Comparison of ENCODE assay signal across 8 mouse cellular contexts in the genomic region with DNA sequence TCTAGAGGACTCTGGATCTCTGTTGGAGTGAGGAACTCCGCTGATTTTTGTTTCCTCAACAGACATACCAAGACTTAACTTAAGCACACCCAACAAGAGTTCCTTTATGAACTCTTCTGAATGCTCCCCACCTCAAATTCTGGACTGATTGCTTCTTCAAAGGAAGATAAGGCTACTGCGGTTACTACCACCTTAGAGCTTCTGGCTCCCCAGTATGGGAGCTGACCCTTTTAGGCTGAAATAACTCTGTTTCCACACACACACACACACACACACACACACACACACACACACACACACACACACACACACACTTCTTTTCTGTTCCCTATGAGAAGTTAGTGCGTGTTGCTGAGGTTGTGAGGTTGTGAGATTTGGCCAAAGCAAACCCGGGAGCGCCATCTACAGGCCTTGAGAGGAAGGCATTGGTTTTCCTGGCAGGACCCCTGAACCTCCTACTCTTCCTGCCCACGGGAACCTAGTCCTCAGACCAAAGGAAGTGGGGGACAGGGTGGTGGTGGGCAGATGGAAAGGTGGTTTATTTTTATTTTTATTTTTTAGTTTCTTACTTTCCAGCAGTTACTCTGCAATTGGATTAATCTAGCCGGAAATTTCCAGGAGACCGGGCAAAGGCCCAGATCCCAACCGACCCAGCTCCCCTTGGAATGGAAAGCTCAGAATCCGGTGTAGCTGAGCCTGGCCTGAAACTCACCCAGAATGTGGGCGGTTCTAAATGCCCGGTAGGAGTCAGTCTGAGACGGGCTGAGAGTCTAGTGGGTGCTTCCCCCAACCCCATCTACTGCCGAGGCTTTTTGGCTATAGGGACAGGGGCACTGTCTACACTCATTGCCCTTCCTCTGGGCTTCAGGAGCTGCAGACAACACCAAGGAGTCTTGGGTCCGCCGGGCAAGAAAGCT. TPM values are rescaled to one million over a fixed set of nuclear protein-coding genes. Genes with fewer than 3 reads are reported as not detected.
DNase-seq lines count a peak whose midpoint lies in the region; ATAC-seq and TF ChIP-seq lines count a peak whose summit lies in the region.

No protein-coding gene starts in this region.

- no peak overlapping the region for H3K4me3 ChIP-seq in heart, embryonic 10.5 days
- peak overlapping the region; percentile 74 for H3K4me3 ChIP-seq in E14TG2a.4 (replicated peaks; ENCODE audit: low read length)
- peak overlapping the region; percentile 56 for H3K4me3 ChIP-seq in neural tube, embryonic 13.5 days

- H3K4me1 ChIP-seq in heart, embryonic 10.5 days = peaks cover 44% of the 10 kb centered on the region
- H3K4me1 ChIP-seq in E14TG2a.4 (replicated peaks; ENCODE audit: low read depth, low read length) = peaks cover 74% of the 10 kb centered on the region
- H3K4me1 ChIP-seq in neural tube, embryonic 13.5 days (replicated peaks) = peaks cover 51% of the 10 kb centered on the region

- H3K27ac ChIP-seq in heart, embryonic 10.5 days = no peak overlapping the region
- peak overlapping the region; percentile 95 for H3K27ac ChIP-seq in neural tube, embryonic 13.5 days (replicated peaks)

- TF ChIP-seq CTCF in E14TG2a.4 (conservative IDR thresholded peaks at IDR 0.05; ENCODE audit: low read length) = peak; percentile 74

- 2% methylated on average over 16 of the region's 16 CpGs for WGBS in heart, embryonic 10.5 days
- 2% methylated on average over 16 of the region's 16 CpGs for WGBS in neural tube, embryonic 13.5 days

- intact Hi-C loops in heart, postnatal 14 days (cut with DNase I) = loop anchor here (2.0 to 5.0 kb wide), 5 partner anchors 62 to 478 kb away; no protein-coding TSS in a partner anchor

- H3K36me3 ChIP-seq in heart, embryonic 10.5 days = no peaks in the 10 kb centered on the region
- H3K36me3 ChIP-seq in E14TG2a.4 (ENCODE audit: insufficient read depth, low read length) = no peaks in the 10 kb centered on the region
- no peaks in the 10 kb centered on the region for H3K36me3 ChIP-seq in neural tube, embryonic 13.5 days

- H3K9ac ChIP-seq in neural tube, embryonic 13.5 days = peak overlapping the region; percentile 82

- peaks cover 100% of the 10 kb centered on the region for H3K27me3 ChIP-seq in heart, embryonic 10.5 days (ENCODE audit: insufficient read depth, poor library complexity, severe bottlenecking)
- peaks cover 99% of the 10 kb centered on the region for H3K27me3 ChIP-seq in E14TG2a.4 (ENCODE audit: insufficient read depth, low read length)
- H3K27me3 ChIP-seq in neural tube, embryonic 13.5 days = peaks cover 96% of the 10 kb centered on the region

- no peaks in the 10 kb centered on the region for H3K9me3 ChIP-seq in heart, embryonic 10.5 days
- no peaks in the 10 kb centered on the region for H3K9me3 ChIP-seq in E14TG2a.4 (ENCODE audit: low read length)
- no peaks in the 10 kb centered on the region for H3K9me3 ChIP-seq in neural tube, embryonic 13.5 days

- no peak for ATAC-seq in neural tube, embryonic 13.5 days (ENCODE audit: low read depth)

- peak overlapping the region; percentile 57 for H3K4me2 ChIP-seq in neural tube, embryonic 13.5 days

- DNase-seq in heart, adult 8-10 months (ENCODE audit: low spot score) = peak; percentile 23
- DNase-seq in heart, embryonic 10.5 days (ENCODE audit: low spot score) = no peak
- peak; percentile 8 for DNase-seq in c-Kit-positive CD71-positive TER-119-positive erythroid progenitor cells, embryonic 14.5 days (ENCODE audit: low spot score)
- peak; percentile 56 to 70 for DNase-seq in heart, postnatal 14 days
- peak; percentile 65 to 78 for DNase-seq in layer of hippocampus, postnatal 10 days (ENCODE audit: low spot score in 2 of 2)
- DNase-seq in urinary bladder, adult 2 months (ENCODE audit: low spot score) = no peak

RNA-seq across cellular contexts. Expression of a gene that starts 1.1 kb away (rescaled TPM):
- total RNA-seq in heart, adult 8-10 months (2022) = not detected
- 0.20 TPM in 1 of 2 replicates, not detected in the other for polyA plus RNA-seq in heart, embryonic 10.5 days (2016; fragmentation: Nextera tagmentation; extraction: Ambion mirVana)
- not detected for total RNA-seq in heart, postnatal 14 days (2021)
- under 1 TPM; 0.20 to 0.37 TPM for total RNA-seq in layer of hippocampus, postnatal 10 days (2021)
- 25.2 and 28.2 TPM in 2 replicates for polyA plus RNA-seq in neural tube, embryonic 13.5 days (2015; fragmentation: Nextera tagmentation; extraction: Ambion mirVana)
- 0.03 TPM in 1 of 2 replicates, not detected in the other for polyA plus RNA-seq in urinary bladder, adult 2 months (2012; rRNA removed)

Comparison
In these comparisons a context has a peak if more than half of its experiments do, and no peak if none do; other contexts are left out.
1. DNase-seq: peak in heart, adult 8-10 months (single experiment), c-Kit-positive CD71-positive TER-119-positive erythroid progenitor cells, embryonic 14.5 days (single experiment), heart, postnatal 14 days (2 of 2) and layer of hippocampus, postnatal 10 days (2 of 2); none in heart, embryonic 10.5 days (single experiment) and urinary bladder, adult 2 months (single experiment).